Comparison of ENCODE assay signal across 8 mouse cellular contexts in the genomic region with DNA sequence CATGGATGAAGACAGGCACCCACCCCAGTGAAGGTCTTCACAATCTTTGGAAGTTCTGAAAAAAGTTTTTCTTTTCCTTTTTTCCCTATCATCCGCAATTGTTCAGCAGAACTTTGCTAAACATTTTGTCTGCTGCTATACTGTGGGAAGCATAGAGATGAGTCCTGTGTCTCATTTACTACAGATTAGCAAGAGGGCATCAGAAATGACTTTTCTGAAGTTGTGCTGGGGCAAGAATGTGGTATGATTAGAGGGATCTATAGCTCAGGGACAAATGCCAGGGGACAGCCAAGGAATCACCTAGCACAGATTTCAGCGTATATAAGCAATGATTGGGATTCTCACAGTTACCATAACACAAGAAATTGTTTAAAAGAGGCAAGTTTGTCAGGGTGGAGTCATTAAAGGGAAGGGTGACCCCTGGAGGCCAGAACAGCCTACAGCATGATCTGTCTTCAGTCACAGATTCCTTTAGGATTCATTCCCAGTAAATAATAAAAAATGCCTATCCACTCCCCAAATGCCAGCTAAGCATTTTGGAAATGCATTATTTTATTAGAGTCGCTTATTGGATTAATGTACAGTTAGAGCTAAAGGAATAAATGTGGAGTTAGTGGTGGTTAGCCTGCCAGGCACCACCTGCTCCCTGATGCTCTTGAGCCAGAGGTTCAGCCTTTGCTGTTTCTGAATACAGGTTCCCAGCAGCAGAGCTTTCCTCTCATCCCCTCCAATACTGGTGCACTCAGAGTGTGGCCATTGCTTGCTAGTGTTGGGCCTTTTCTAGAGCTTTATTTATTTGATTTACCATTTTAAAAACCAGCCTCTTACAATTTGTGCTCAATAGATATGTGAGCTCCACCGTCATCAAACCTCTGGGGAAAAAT.
DNase-seq lines count a peak whose midpoint lies in the region; ATAC-seq lines count a peak whose summit lies in the region.

No protein-coding gene starts in this region.

- H3K36me3 ChIP-seq in heart, embryonic 10.5 days, result no peaks in the 10 kb centered on the region
- H3K36me3 ChIP-seq in forebrain, embryonic 16.5 days (ENCODE audit: control insufficient read depth, insufficient read depth), result no peaks in the 10 kb centered on the region
- H3K36me3 ChIP-seq in neural tube, embryonic 11.5 days (ENCODE audit: control insufficient read depth, insufficient read depth, low read length), result no peaks in the 10 kb centered on the region

- DNase-seq in heart, adult 18-20 months, result peak; percentile 5 to 20
- DNase-seq in heart, embryonic 10.5 days (ENCODE audit: low spot score), result no peak
- DNase-seq in A20 (ENCODE audit: low read depth, low spot score), result peak; percentile 6
- peak; percentile 45 to 57 for DNase-seq in adrenal gland, postnatal 36 days
- peak; percentile 4 for DNase-seq in layer of hippocampus, adult 9-11 months
- DNase-seq in neural tube, embryonic 11.5 days (ENCODE audit: low spot score), result peak; percentile 50
- no peak for DNase-seq in spleen, postnatal 36 days (ENCODE audit: low spot score in 2 of 2)

- WGBS in heart, embryonic 10.5 days, result 47% methylated on average over 4 of the region's 4 CpGs
- WGBS in forebrain, embryonic 16.5 days, result 47% methylated on average over 4 of the region's 4 CpGs
- 43% methylated on average over 4 of the region's 4 CpGs for WGBS in neural tube, embryonic 11.5 days

- H3K9me3 ChIP-seq in heart, embryonic 10.5 days, result no peaks in the 10 kb centered on the region
- H3K9me3 ChIP-seq in forebrain, embryonic 16.5 days (ENCODE audit: control insufficient read depth, low read length), result no peaks in the 10 kb centered on the region
- H3K9me3 ChIP-seq in neural tube, embryonic 11.5 days (ENCODE audit: control insufficient read depth, low read length), result no peaks in the 10 kb centered on the region

- no peaks in the 10 kb centered on the region for H3K27me3 ChIP-seq in heart, embryonic 10.5 days (ENCODE audit: insufficient read depth, poor library complexity, severe bottlenecking)
- no peaks in the 10 kb centered on the region for H3K27me3 ChIP-seq in forebrain, embryonic 16.5 days (replicated peaks; ENCODE audit: control insufficient read depth, insufficient read depth, low read length)
- no peaks in the 10 kb centered on the region for H3K27me3 ChIP-seq in neural tube, embryonic 11.5 days (ENCODE audit: control insufficient read depth, insufficient read depth, low read length)

- no peak overlapping the region for H3K4me2 ChIP-seq in forebrain, embryonic 16.5 days (ENCODE audit: low read length)
- no peak overlapping the region for H3K4me2 ChIP-seq in neural tube, embryonic 11.5 days (ENCODE audit: low read depth)

- no peak overlapping the region for H3K4me3 ChIP-seq in heart, embryonic 10.5 days
- no peak overlapping the region for H3K4me3 ChIP-seq in forebrain, embryonic 16.5 days (replicated peaks; ENCODE audit: low read length)
- H3K4me3 ChIP-seq in neural tube, embryonic 11.5 days (ENCODE audit: low read depth, low read length), result no peak overlapping the region

- H3K4me1 ChIP-seq in heart, embryonic 10.5 days, result no peaks in the 10 kb centered on the region
- H3K4me1 ChIP-seq in forebrain, embryonic 16.5 days (replicated peaks; ENCODE audit: control insufficient read depth, insufficient read depth, low read length), result no peaks in the 10 kb centered on the region
- H3K4me1 ChIP-seq in neural tube, embryonic 11.5 days (ENCODE audit: control insufficient read depth, insufficient read depth, low read length), result no peaks in the 10 kb centered on the region

- ATAC-seq in forebrain, embryonic 16.5 days, result peak; percentile 58; the same call in 1 of the 2 replicates
- peak; percentile 53; the same call in 1 of the 2 replicates for ATAC-seq in neural tube, embryonic 11.5 days (ENCODE audit: insufficient read depth, low FRiP score, low TSS enrichment)

- no peak overlapping the region for H3K9ac ChIP-seq in forebrain, embryonic 16.5 days (replicated peaks; ENCODE audit: low read depth, low read length)
- no peak overlapping the region for H3K9ac ChIP-seq in neural tube, embryonic 11.5 days (ENCODE audit: low read length)

- H3K27ac ChIP-seq in heart, embryonic 10.5 days, result no peak overlapping the region
- H3K27ac ChIP-seq in forebrain, embryonic 16.5 days (ENCODE audit: low read length), result no peak overlapping the region
- H3K27ac ChIP-seq in neural tube, embryonic 11.5 days (ENCODE audit: low read depth, low read length), result no peak overlapping the region

Comparison
In these comparisons a context has a peak if more than half of its experiments do, and no peak if none do; other contexts are left out.
1. DNase-seq: peak in heart, adult 18-20 months (2 of 2), A20 (single experiment), adrenal gland, postnatal 36 days (2 of 2), layer of hippocampus, adult 9-11 months (single experiment) and neural tube, embryonic 11.5 days (single experiment); none in heart, embryonic 10.5 days (single experiment) and spleen, postnatal 36 days (0 of 2).